Mouse (Mus musculus) bone marrow, adult 2 months (tissue): ENCODE data around the gene Gm38431. TPM values are rescaled to one million over a fixed set of nuclear protein-coding genes. Genes with fewer than 3 reads are reported as not detected.

ENCODE experiments used
- H3K27ac ChIP-seq: fragments of 200-500 bp; 2 replicates; pipeline ENCODE4 v1.5.1; 2012; ENCODE audit warnings: low read depth, mild to moderate bottlenecking, control low read depth, inconsistent platforms, low read length; ENCODE audit not compliant: control insufficient read depth, poor library complexity, insufficient read depth
- H3K4me1 ChIP-seq: fragments of 200-500 bp; 2 replicates; pipeline ENCODE4 v1.6.1; 2011; ENCODE audit warnings: low read length; ENCODE audit not compliant: control insufficient read depth, insufficient read depth
- H3K4me3 ChIP-seq: fragments of 200-500 bp; replicated peaks from 2 replicates; pipeline ENCODE3; 2011; ENCODE audit warnings: mild to moderate bottlenecking, low read depth, low read length, control low read depth; ENCODE audit not compliant: control insufficient read depth
- CTCF ChIP-seq: fragments of 200-500 bp; IDR thresholded peaks from 2 replicates; pipeline ENCODE4 v1.5.1; 2011; ENCODE audit warnings: low read length, control low read depth; ENCODE audit not compliant: control insufficient read depth, insufficient read depth
- POLR2A ChIP-seq: fragments of 200-500 bp; IDR thresholded peaks from 2 replicates; pipeline ENCODE4 v1.6.1; 2011; ENCODE audit warnings: low read depth, mild to moderate bottlenecking, control low read depth, low read length, borderline replicate concordance; ENCODE audit not compliant: control insufficient read depth
- WGBS: fragments of 180-500 bp; shearing (Covaris S2); methylation state at CpG from one replicate; pipeline ENCODE4 v1.1.7; 2018; 5-methylcytosine and 5-hydroxymethylcytosine counted together
- polyA plus RNA-seq: library from polyadenylated mRNA; stranded (reverse); fragments of >200 nt; gene quantifications from 2 replicates; pipeline ENCODE4 v1.2.4, GENCODE M21; 2011; ENCODE audit warnings: low replicate concordance; ENCODE audit not compliant: missing spikeins, insufficient read depth, insufficient read length

The Gm38431 gene
- polyA plus RNA-seq, 1 experiment, result 2.5 TPM

DNA sequence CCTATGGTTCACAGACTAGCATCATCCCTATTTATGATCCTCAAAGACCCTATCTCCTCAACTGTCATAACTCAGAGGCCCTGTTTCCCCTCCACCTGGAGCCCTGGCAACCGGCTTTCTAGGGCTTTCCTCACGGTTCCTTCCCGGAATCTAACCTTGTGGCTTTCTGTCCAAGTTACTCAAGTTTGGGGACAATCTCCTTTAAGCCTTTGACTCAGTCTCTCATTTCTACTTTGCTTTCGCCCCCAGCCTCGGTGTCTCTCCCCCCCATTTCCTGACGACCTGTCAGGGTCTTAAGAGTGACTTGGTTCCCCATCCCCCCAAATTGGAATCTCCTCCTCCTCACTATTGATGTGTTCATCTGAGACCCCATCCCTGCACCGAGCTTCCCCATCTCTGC is 59.3 kb downstream of the Gm38431 start:
- H3K4me1 ChIP-seq, result peaks cover 2% of the 10 kb centered on the region; the same call in 1 of the 2 replicates

DNA sequence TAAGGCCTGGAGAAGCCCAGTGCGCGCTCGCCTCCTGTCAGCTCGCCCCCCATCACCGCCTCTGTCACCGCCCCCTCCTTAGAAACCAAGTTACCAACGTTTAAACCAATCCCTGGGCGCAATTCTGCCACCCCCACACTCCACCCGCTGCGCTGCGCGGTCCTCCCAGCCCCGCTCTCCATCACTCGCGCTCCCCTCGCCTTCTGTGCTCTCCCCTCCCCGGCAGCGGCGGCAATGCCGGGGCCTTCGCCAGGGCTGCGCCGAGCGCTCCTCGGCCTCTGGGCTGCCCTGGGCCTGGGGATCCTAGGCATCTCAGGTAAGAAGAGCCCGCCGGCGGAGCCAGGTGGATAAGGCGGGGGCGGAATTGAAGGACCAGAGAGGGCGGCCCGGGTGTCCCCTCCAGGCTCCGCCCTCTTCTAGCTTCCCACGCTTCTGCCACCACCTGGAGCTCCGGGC is 59.9 kb downstream of the Gm38431 start, which contains the start of gene Icam5:
Icam5 (plus strand) TSS at position 178 of the 456 bp plus-strand sequence.
- peaks cover 2% of the 10 kb centered on the region; the same call in 1 of the 2 replicates for H3K4me1 ChIP-seq
- peak within 1 kb of the TSS; percentile 78 for H3K4me3 ChIP-seq
- TF ChIP-seq CTCF (no peak), POLR2A (peak; percentile 20; the same call in 1 of the 2 replicates)
- 1% methylated on average over 35 of the region's 35 CpGs for WGBS
- H3K27ac ChIP-seq, result peak within 1 kb of the TSS; percentile 81

More for the DNA sequence above, 59.3 kb downstream of the Gm38431 start:
- WGBS, result 4% methylated on average over 7 of the region's 7 CpGs
- Histone ChIP-seq H3K27ac (no peak overlapping the region), H3K4me3 (peak overlapping the region; percentile 22)
- TF ChIP-seq POLR2A (no peak), CTCF (no peak)

DNA sequence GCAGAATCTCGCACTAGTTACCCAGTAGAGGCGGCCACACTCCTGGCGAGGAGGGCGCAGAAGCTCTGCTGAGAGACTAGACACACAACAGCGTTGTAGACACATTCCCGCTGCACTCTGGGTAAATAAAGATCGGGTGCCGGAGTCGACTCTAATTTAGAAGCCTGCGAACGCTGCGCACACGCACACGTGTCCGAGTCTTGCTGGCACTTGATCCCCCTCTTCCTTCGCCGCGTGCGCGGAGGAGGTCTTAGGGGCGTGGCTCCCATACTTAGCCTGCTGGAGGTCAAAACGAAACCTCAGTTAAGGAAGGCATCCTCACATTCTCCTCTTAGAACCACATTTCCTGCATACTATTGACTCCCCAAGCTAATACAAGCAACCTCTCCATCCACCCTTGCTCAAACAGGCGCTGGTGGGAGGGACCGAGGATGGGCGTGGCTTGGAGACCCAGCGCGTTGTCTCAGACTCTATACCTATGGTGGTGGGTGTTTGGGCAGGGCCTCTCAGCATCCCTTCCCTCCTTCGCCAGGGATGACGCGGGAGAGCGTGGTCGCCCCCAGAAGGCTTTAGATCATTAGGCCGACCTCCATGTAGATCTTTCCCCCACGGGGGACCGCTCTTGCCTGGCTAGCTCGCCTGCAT is 60.4 kb downstream of the Gm38431 start:
- peak overlapping the region; percentile 81 for H3K27ac ChIP-seq
- WGBS, result 1% methylated on average over 36 of the region's 36 CpGs
- peaks cover 2% of the 10 kb centered on the region; the same call in 1 of the 2 replicates for H3K4me1 ChIP-seq
- peak overlapping the region; percentile 78 for H3K4me3 ChIP-seq
- TF ChIP-seq CTCF, result no peak
- no peak for TF ChIP-seq POLR2A

DNA sequence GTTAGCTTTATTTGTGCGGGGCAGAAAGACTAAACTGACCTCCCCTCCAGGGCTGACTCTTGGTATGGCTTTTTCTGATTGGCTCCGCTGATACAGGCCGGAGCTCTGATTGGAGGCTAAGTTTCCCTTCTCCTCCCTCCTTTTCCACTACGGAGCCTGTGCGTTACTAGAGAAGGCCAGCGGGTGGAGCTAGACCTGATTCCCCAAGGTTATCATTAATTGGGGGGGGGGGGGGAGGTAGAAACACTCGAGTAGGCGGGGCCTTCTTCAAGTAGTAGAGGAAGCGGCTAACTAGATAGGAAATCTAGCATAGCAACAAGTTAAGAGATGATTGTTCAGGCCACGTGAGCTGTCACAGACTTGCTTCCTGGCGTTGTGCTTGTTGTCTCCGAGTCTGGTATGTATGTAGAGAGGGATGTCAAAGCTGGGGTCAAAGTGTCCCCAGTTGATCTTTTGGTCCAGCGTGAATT is 61.0 kb downstream of the Gm38431 start:
- TF ChIP-seq CTCF, result peak; percentile 64
- TF ChIP-seq POLR2A, result no peak
- 1% methylated on average over 13 of the region's 13 CpGs for whole genome bisulfite sequencing
- Histone ChIP-seq H3K4me1 (peaks cover 2% of the 10 kb centered on the region; the same call in 1 of the 2 replicates), H3K27ac (peak overlapping the region; percentile 81), H3K4me3 (peak overlapping the region; percentile 78)

DNA sequence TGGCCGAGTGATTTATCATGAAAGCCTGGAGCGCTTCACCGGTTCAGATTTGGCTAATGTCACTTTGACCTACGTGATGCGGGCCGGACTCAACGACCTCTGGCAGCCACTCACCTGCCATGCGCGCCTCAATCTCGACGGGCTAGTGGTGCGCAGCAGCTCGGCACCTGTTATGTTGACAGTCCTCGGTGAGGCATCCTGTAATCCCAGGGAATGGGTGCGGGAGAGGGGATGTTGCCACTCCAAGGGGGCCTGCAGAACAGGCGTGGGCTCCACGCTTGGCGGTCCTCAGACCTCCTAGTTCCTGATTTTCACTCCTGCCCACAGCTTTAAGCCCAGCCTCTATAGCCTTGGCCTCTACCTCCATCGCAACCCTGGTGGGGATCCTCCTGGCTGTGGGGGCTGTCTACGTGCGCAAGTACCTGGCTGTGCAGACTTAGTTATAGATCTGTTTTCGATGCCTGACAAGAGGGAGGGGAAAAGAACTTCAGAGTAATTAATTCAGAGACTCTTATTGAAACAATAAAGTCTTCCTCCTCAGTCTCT is 61.7 kb downstream of the Gm38431 start:
- TF ChIP-seq POLR2A (no peak), CTCF (no peak)
- Histone ChIP-seq H3K4me1 (peaks cover 2% of the 10 kb centered on the region; the same call in 1 of the 2 replicates), H3K4me3 (peak overlapping the region; percentile 75), H3K27ac (peak overlapping the region; percentile 92)
- 5% methylated on average over 22 of the region's 22 CpGs for WGBS

DNA sequence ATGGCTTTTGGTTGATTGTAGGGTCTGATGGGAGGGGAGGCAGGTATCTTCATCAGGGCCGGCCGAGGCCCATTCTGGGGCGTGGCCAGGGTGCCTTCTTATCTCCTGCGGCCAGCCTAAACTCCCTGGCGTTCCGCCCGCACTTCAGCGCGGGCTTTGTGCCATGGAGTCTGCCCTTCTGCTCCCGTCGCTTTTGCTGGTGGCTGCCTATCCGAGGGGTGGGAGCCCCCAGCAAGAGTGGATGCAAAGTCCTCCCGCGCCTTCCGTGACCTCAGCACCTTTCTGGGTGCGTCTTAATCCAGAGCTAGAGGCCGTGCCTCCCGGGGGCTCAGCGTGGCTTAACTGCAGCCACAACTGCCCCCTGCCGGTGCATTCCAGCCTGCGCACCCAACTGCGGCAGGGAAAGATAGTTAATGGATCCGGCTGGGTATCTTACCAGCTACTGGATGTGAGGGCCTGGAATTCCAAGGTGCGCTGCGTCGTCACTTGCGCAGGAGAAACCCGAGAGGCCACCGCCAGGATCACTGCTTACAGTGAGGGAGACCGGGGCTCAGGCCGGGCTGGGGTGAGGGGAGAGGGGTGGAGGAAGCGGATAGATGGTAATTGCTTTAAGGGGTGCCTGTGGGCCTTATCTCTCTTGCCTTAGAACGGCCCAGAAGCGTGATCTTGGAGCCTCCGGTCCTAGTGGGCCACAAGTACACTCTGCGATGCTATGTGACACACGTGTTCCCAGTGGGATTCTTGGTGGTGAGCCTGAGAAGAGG is 62.3 kb downstream of the Gm38431 start, which contains the start of gene Icam4:
Icam4 (plus strand) TSS at position 83 of the 764 bp plus-strand sequence.
- H3K4me3 ChIP-seq, result peak within 1 kb of the TSS; percentile 75
- H3K27ac ChIP-seq, result peak within 1 kb of the TSS; percentile 92
- WGBS, result 2% methylated on average over 37 of the region's 37 CpGs
- H3K4me1 ChIP-seq, result peaks cover 2% of the 10 kb centered on the region; the same call in 1 of the 2 replicates
- TF ChIP-seq CTCF (peak; percentile 88), POLR2A (0 out of 2 replicates have a peak, but pooled peaks have one; percentile 55)

DNA sequence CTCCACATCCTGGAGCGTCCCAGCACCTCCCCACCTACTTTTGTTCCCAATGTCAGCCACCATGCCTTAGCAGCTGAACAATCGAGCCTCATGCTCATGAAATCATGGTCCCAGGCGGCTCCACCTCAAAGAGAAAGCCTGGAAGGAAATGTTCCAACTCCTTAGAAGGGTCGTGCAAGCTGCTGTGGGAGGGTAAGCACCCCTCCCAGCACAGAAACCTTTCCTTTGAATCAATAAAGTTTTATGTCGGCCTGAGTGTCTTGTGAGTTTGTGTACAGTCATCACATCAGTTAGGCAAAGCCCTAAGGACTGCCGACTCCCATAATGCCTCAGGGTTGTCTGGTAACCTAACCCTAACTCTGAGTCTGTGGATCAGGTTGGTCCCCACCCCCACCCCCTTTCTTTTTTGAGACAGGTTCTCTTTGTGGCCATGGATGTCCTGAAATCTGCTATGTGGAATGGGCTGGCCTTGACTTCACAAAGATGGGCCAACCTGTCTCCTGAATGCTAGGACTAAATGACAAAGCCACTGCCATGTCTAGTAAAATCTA is 63.2 kb downstream of the Gm38431 start:
- Histone ChIP-seq H3K27ac (peak overlapping the region; percentile 68), H3K4me3 (no peak overlapping the region), H3K4me1 (peaks cover 2% of the 10 kb centered on the region; the same call in 1 of the 2 replicates)
- TF ChIP-seq POLR2A, result no peak
- no peak for TF ChIP-seq CTCF
- 69% methylated on average over 6 of the region's 6 CpGs for WGBS

DNA sequence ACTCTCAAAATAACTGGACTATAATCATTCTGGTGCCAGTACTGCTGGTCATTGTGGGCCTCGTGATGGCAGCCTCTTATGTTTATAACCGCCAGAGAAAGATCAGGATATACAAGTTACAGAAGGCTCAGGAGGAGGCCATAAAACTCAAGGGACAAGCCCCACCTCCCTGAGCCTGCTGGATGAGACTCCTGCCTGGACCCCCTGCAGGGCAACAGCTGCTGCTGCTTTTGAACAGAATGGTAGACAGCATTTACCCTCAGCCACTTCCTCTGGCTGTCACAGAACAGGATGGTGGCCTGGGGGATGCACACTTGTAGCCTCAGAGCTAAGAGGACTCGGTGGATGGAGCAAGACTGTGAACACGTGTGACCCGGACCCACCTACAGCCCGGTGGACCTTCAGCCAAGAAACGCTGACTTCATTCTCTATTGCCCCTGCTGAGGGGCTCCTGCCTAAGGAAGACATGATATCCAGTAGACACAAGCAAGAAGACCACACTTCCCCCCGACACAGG is 64.0 kb downstream of the Gm38431 start:
- WGBS, result 85% methylated on average over 8 of the region's 8 CpGs
- H3K4me1 ChIP-seq, result peaks cover 2% of the 10 kb centered on the region; the same call in 1 of the 2 replicates
- H3K4me3 ChIP-seq, result no peak overlapping the region
- no peak overlapping the region for H3K27ac ChIP-seq
- TF ChIP-seq POLR2A, result no peak
- no peak for TF ChIP-seq CTCF
